Mouse (Mus musculus): ENCODE data around the gene Olfr20.
"Not testable (repeated sequence)": the region's sequence is repeated elsewhere in the genome, so short reads cannot be mapped to it uniquely, and the experiment has no call there.

Gene Olfr20

GRCm38 (mm10) chr11:73350483-73350882 lies at the start of gene Olfr20:
Gene Olfr20, plus strand, starts transcription at chr11:73350783.
- DNase-seq: no peak

DNA sequence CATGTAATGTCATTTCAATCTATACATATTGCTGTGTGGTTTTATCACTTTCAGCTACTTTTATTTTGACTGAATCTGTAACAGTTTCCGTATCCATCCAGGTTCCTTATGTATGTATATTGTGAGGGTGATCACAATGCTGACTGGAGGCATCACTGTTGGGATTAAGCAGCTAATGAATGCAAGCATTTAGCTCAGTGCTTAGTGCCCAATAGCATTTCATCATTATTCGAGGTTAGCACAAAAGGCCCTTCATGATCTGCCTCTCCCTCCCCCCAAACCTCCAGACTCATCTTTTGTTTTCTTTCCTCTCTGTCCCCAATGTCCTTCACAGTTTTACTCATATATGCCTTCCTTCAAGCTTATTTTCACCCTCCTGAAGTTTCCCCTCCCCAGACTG lies 47.5 kb upstream of the Olfr20 start:
- no peak for DNase-seq

GRCm38 (mm10) chr11:73315961-73316360 lies 34.6 kb upstream of the Olfr20 start:
- no peak for DNase-seq

DNA sequence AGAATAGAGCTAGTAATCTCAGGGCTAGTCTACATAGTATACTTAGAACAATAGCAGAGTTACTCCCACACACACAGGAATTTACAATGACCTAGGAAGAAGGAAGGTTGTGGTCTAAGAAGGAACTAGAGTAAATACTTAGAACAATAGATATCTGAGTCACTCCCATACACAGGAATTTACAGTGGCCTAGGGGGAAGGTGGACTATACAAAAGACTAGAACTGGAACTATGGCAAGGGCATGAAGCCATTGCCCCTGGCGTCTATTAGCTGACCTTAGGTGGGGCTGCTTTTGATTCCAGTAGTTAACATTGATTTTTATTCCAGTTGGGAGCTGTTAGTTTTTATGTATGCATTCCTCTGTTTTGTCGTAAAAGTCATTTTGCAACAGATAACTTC lies 32.0 kb upstream of the Olfr20 start:
- DNase-seq: not testable (repeated sequence)

GRCm38 (mm10) chr11:73321064-73321463 lies 29.5 kb upstream of the Olfr20 start:
- DNase-seq: not testable (repeated sequence)

DNA sequence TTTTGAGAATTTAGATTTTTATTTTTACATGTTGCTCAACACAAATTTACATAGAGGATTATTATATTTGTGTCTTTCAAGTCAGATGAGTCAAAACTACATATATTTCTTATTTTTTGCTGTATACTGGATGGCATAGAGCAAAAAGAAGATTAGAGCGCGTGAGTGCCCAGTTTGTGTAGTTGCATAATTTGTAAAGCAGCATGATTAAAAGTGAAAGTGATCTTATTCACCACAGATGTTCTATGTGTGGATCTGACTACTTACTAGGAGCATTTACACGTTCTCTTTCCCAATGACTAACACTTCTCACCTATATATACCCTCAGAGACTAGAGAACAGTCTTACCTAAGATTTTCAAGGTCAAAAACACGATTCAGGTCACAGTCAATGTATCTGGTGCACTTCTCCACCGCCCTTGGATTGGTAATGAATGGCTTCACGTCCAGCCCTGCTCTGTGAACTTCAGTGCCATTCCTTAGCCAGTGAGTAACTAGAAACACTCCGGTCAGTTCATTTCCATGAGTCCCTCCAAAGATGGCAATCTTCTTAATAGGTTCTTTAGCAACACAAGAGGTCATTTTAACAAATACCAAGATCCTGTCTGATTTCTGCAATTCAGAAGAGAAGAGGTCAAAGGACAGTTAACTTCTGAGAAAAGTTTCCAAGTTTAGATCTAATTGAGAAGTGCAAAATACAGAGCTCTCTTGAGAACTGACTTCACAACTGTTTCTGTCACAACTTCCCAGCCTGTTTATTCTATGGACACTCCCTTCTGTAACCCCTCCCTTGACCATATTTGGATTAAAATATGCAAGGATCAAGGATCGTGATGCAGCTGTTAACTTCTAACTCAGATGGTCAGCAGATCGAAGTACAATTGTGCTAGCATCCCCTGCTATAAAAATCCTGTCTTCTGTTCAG lies 26.4 kb upstream of the Olfr20 start:
- no peak for DNase-seq

- DNase-seq: no peak
These were observed 24.1 kb upstream of the Olfr20 start for GRCm38 (mm10) chr11:73326485-73326886.

- DNase-seq: no peak
These were observed 23.2 kb upstream of the Olfr20 start for GRCm38 (mm10) chr11:73327361-73327760.

- no peak for DNase-seq
These were observed 21.1 kb upstream of the Olfr20 start, which contains the start of the genes Aspa, Gm49340 and Spata22 for GRCm38 (mm10) chr11:73329442-73329841. Gene Aspa, minus strand, starts transcription at chr11:73329596. Gene Gm49340, plus strand, starts transcription at chr11:73329741. Gene Spata22, plus strand, starts transcription at chr11:73329741.

- DNase-seq: no peak
These were observed 17.2 kb upstream of the Olfr20 start for GRCm38 (mm10) chr11:73333357-73333756.

DNA sequence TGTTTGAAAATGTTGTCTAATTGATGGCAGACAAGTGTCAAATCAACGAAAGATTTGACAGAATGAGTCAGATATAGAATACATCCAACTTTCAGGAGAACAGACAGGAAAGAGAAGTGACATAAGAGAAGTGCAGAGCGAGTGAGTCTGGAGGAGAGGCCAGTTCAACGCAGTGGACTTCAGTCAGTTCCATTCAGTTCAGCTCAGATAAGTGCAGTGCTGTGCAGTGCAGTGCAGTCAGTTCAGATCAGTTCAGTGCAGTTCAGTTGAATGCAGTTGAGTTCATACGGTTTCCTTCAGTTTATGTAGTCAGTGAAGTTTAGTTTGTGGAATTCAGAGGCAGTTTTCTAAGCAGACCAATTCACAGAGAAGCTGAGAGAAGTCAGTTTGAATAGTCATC lies 13.7 kb upstream of the Olfr20 start:
- DNase-seq: no peak

GRCm38 (mm10) chr11:73370946-73371345 lies 20.4 kb downstream of the Olfr20 start, which contains the start of gene Olfr376:
Gene Olfr376, plus strand, starts transcription at chr11:73371246.
- no peak for DNase-seq

DNA sequence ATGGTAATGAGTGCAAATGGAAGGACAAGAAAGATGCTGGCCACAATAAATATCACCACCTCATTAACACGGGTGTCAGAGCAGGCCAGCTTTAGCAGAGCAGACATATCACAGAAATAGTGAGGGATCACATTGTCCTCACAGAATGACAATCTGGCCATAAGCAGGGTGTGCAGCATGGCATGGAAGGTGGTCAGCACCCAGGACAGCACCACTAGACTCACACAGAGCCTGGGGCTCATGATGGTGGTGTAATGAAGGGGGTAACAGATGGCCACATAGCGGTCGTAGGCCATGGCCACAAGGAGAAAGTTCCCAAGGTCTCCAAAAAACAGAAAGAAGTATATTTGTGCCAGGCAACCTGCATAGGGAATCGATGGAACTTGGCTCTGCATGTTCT lies 44.8 kb downstream of the Olfr20 start:
- no peak for DNase-seq

DNA sequence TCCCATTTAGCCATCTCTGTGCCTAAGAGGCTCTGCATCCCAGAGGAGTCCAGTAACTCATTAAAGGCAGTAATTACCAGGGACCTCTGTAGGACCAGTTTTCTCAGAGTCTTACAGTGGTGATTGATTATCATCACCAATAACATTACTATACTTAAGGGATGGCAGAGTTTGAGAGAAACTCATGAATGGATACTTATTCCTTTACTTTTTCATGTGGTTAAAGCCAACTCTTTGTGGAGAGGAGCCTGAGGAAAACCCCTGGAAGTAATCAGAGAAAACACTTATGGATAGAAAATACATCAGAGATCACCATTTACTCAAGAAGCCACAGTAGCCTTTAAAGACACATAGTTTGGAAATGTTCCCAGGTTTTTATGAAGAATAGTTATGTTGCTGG lies 48.9 kb downstream of the Olfr20 start, which contains the start of gene Olfr1:
TSS of gene Olfr1 (minus strand) at position 101 of the 400 bp plus-strand sequence.
- DNase-seq: no peak

Measured in thymus, postnatal 14 days (tissue).